Mouse (Mus musculus) kidney, adult 2 months (tissue): ENCODE results near the gene Spryd3. TPM values are rescaled to one million over a fixed set of nuclear protein-coding genes. Genes with fewer than 3 reads are reported as not detected.

Experiments used
- DNase-seq: peaks from one replicate; pipeline ENCODE4 v3.0.0; 2021
- H3K27ac ChIP-seq: fragments of 200-500 bp; 2 replicates; pipeline ENCODE4 v1.5.1; 2012; ENCODE audit warnings: low read depth, low read length, control low read depth, inconsistent platforms; ENCODE audit not compliant: insufficient read depth
- H3K27me3 ChIP-seq: fragments of 200-500 bp; replicated peaks from 2 replicates; pipeline ENCODE4 v1.6.1; 2012; ENCODE audit warnings: mild to moderate bottlenecking, moderate library complexity, low read length, inconsistent platforms; ENCODE audit not compliant: control insufficient read depth, insufficient read depth
- H3K36me3 ChIP-seq: fragments of 200-500 bp; 2 replicates; pipeline ENCODE4 v1.6.1; 2012; ENCODE audit warnings: mild to moderate bottlenecking, moderate library complexity, low read length, inconsistent platforms; ENCODE audit not compliant: control insufficient read depth, insufficient read depth
- H3K4me1 ChIP-seq: fragments of 200-500 bp; 2 replicates; pipeline ENCODE4 v1.6.1; 2011; ENCODE audit warnings: low read length; ENCODE audit not compliant: control insufficient read depth, insufficient read depth
- H3K4me3 ChIP-seq: fragments of 200-500 bp; 2 replicates; pipeline ENCODE4 v1.5.1; 2011; ENCODE audit warnings: mild to moderate bottlenecking, low read depth, low read length, control low read depth; ENCODE audit not compliant: insufficient read depth
- CTCF ChIP-seq: fragments of 200-500 bp; conservative IDR thresholded peaks from 2 replicates; pipeline ENCODE4 v1.5.1; 2011; ENCODE audit warnings: low read depth, mild to moderate bottlenecking, control low read depth, low read length, moderate library complexity, mixed read lengths; ENCODE audit not compliant: insufficient read depth, insufficient read length
- POLR2A ChIP-seq: fragments of 200-500 bp; IDR thresholded peaks from one replicate; pipeline ENCODE4 v1.6.1; 2011; ENCODE audit warnings: low read depth, low read length, control low read depth
- WGBS: fragments of 180-500 bp; shearing (Covaris S2); methylation state at CpG from one replicate; pipeline ENCODE4 v1.1.7; 2018; 5-methylcytosine and 5-hydroxymethylcytosine counted together
- polyA plus RNA-seq: library from polyadenylated mRNA; depleted of rRNA; stranded (reverse); fragments of >200 nt; gene quantifications from 2 replicates; pipeline ENCODE4 v1.2.3, GENCODE M21; 2012

Gene Spryd3
- polyA plus RNA-seq, 1 experiment, result 30.1 TPM

GRCm38 (mm10) chr15:102094988-102095387 is 41.0 kb downstream of the Spryd3 start:
- DNase-seq, result no peak
- TF ChIP-seq POLR2A, result no peak
- TF ChIP-seq CTCF, result no peak
- Histone ChIP-seq H3K27me3 (no peaks in the 10 kb centered on the region), H3K36me3 (peaks cover 26% of the 10 kb centered on the region), H3K4me3 (no peak overlapping the region), H3K4me1 (peaks cover 10% of the 10 kb centered on the region; the same call in 1 of the 2 replicates), H3K27ac (no peak overlapping the region)
- 70% methylated on average over 16 of the region's 16 CpGs for WGBS

GRCm38 (mm10) chr15:102094157-102094556 is 41.9 kb downstream of the Spryd3 start:
- Histone ChIP-seq H3K27me3 (no peaks in the 10 kb centered on the region), H3K36me3 (peaks cover 30% of the 10 kb centered on the region), H3K4me3 (no peak overlapping the region), H3K27ac (no peak overlapping the region), H3K4me1 (0 out of 2 replicates have a peak, but pooled peaks cover 3% of the 10 kb centered on the region)
- no peak for DNase-seq
- TF ChIP-seq POLR2A, result no peak
- no peak for TF ChIP-seq CTCF
- WGBS, result 19% methylated on average over 2 of the region's 2 CpGs

GRCm38 (mm10) chr15:102092222-102092621 is 43.8 kb downstream of the Spryd3 start:
- WGBS, result 81% methylated on average over 4 of the region's 4 CpGs
- no peak overlapping the region for H3K27ac ChIP-seq
- H3K4me3 ChIP-seq, result no peak overlapping the region
- DNase-seq, result no peak
- peaks cover 45% of the 10 kb centered on the region for H3K36me3 ChIP-seq
- H3K4me1 ChIP-seq, result no peaks in the 10 kb centered on the region
- TF ChIP-seq CTCF (no peak), POLR2A (no peak)
- no peaks in the 10 kb centered on the region for H3K27me3 ChIP-seq

- no peak for TF ChIP-seq POLR2A
- TF ChIP-seq CTCF, result no peak
- DNase-seq, result no peak
- Histone ChIP-seq H3K27ac (no peak overlapping the region), H3K4me1 (no peaks in the 10 kb centered on the region), H3K4me3 (no peak overlapping the region), H3K27me3 (no peaks in the 10 kb centered on the region), H3K36me3 (peaks cover 47% of the 10 kb centered on the region)
- 59% methylated on average over 1 of the region's 1 CpGs for WGBS
Measured at GRCm38 (mm10) chr15:102091688-102092087, 44.3 kb downstream of the Spryd3 start.

- Histone ChIP-seq H3K36me3 (peaks cover 49% of the 10 kb centered on the region), H3K4me1 (no peaks in the 10 kb centered on the region), H3K4me3 (no peak overlapping the region), H3K27me3 (no peaks in the 10 kb centered on the region), H3K27ac (no peak overlapping the region)
- no peak for TF ChIP-seq POLR2A
- TF ChIP-seq CTCF, result no peak
- no peak for DNase-seq
- 70% methylated on average over 12 of the region's 12 CpGs for WGBS
Measured at GRCm38 (mm10) chr15:102091063-102091679, 44.9 kb downstream of the Spryd3 start.

- Histone ChIP-seq H3K36me3 (peaks cover 49% of the 10 kb centered on the region), H3K27me3 (no peaks in the 10 kb centered on the region), H3K4me1 (no peaks in the 10 kb centered on the region), H3K27ac (no peak overlapping the region), H3K4me3 (no peak overlapping the region)
- WGBS, result 59% methylated on average over 12 of the region's 12 CpGs
- TF ChIP-seq POLR2A, result no peak
- no peak for TF ChIP-seq CTCF
- DNase-seq, result no peak
Measured at GRCm38 (mm10) chr15:102089914-102090585, 46.0 kb downstream of the Spryd3 start.

- H3K4me1 ChIP-seq, result peaks cover 19% of the 10 kb centered on the region
- peaks cover 19% of the 10 kb centered on the region for H3K36me3 ChIP-seq
- peak overlapping the region; percentile 63; the same call in 1 of the 2 replicates for H3K27ac ChIP-seq
- no peak overlapping the region for H3K4me3 ChIP-seq
- 66% methylated on average over 4 of the region's 4 CpGs for WGBS
- no peaks in the 10 kb centered on the region for H3K27me3 ChIP-seq
- TF ChIP-seq POLR2A (no peak), CTCF (no peak)
- no peak for DNase-seq
Measured at GRCm38 (mm10) chr15:102083028-102083427, 53.0 kb downstream of the Spryd3 start.
